Mouse (Mus musculus) intestine, embryonic 16.5 days (tissue): ENCODE results near the gene Gna15. TPM values are rescaled to one million over a fixed set of nuclear protein-coding genes. Genes with fewer than 3 reads are reported as not detected.

ENCODE experiments used
- ATAC-seq: fragments of 200-750 bp; cut with Nextera tagmentation; 2 replicates; pipeline ENCODE4 v1.8.0; 2017; ENCODE audit warnings: moderate TSS enrichment, moderate library complexity
- H3K27ac ChIP-seq: fragments of 300-500 bp; sonication (generic); 2 replicates; pipeline ENCODE4 v1.5.1; 2014; ENCODE audit warnings: mild to moderate bottlenecking, low read length
- H3K27me3 ChIP-seq: fragments of 300-500 bp; sonication (generic); replicated peaks from 2 replicates; pipeline ENCODE4 v1.6.1; 2014; ENCODE audit warnings: low read length, control low read depth, mixed read lengths; ENCODE audit not compliant: control insufficient read depth, insufficient read depth
- H3K36me3 ChIP-seq: fragments of 300-500 bp; sonication (generic); 2 replicates; pipeline ENCODE4 v1.6.1; 2014; ENCODE audit warnings: low read length, control low read depth; ENCODE audit not compliant: control insufficient read depth, insufficient read depth
- H3K4me1 ChIP-seq: fragments of 300-500 bp; sonication (generic); 2 replicates; pipeline ENCODE4 v1.6.1; 2014; ENCODE audit warnings: low read length, control low read depth, mixed read lengths; ENCODE audit not compliant: control insufficient read depth, insufficient read depth
- H3K4me2 ChIP-seq: fragments of 300-500 bp; sonication (generic); 2 replicates; pipeline ENCODE4 v1.6.1; 2014; ENCODE audit warnings: low read depth, low read length, control low read depth
- H3K4me3 ChIP-seq: fragments of 300-500 bp; sonication (generic); 2 replicates; pipeline ENCODE4 v1.5.1; 2014; ENCODE audit warnings: mild to moderate bottlenecking, low read length
- H3K9ac ChIP-seq: fragments of 300-500 bp; sonication (generic); 2 replicates; pipeline ENCODE4 v1.6.1; 2014; ENCODE audit warnings: low read depth, low read length
- H3K9me3 ChIP-seq: fragments of 300-500 bp; sonication (generic); 2 replicates; pipeline ENCODE4 v1.6.1; 2016; ENCODE audit warnings: low read length, control low read depth; ENCODE audit not compliant: control insufficient read depth
- WGBS: fragments of 180-500 bp; shearing (Covaris S2); extraction: QIAGEN DNeasy Blood & Tissue Kit; methylation state at CpG from one replicate; pipeline ENCODE4 v1.1.7; 2014; 5-methylcytosine and 5-hydroxymethylcytosine counted together
- polyA plus RNA-seq: library from polyadenylated mRNA; unstranded; fragments of >200 nt; fragmentation: Nextera tagmentation; extraction: Ambion mirVana; gene quantifications from 2 replicates; pipeline ENCODE4 v1.2.1, GENCODE M21; 2015

The Gna15 gene
- polyA plus RNA-seq, 1 experiment from 2014 or later: 1.5 TPM

- Histone ChIP-seq H3K27ac (no peak overlapping the region), H3K36me3 (peaks cover 17% of the 10 kb centered on the region), H3K9ac (no peak overlapping the region), H3K9me3 (no peaks in the 10 kb centered on the region), H3K4me3 (no peak overlapping the region), H3K4me2 (no peak overlapping the region), H3K27me3 (peaks cover 15% of the 10 kb centered on the region), H3K4me1 (peaks cover 6% of the 10 kb centered on the region)
- 22% methylated on average over 9 of the region's 9 CpGs for WGBS
- no peak for ATAC-seq
Observed at GRCm38 (mm10) chr10:81483983-81484382, 40.0 kb downstream of the Gna15 start.

- Histone ChIP-seq H3K9me3 (no peaks in the 10 kb centered on the region), H3K9ac (peak within 1 kb of the TSS; percentile 60), H3K27ac (no peak within 1 kb of the TSS), H3K4me3 (peak within 1 kb of the TSS; percentile 53), H3K4me2 (peak within 1 kb of the TSS; percentile 87), H3K4me1 (peaks cover 7% of the 10 kb centered on the region), H3K36me3 (peaks cover 9% of the 10 kb centered on the region), H3K27me3 (peaks cover 21% of the 10 kb centered on the region)
- WGBS: under 1% methylated on average over 36 of the region's 36 CpGs
- peak; percentile 68 for ATAC-seq
Observed at GRCm38 (mm10) chr10:81482533-81482889, 41.5 kb downstream of the Gna15 start, which contains the start of gene Celf5. Gene Celf5, minus strand, starts transcription at chr10:81482709.

GRCm38 (mm10) chr10:81481605-81482532 lies 42.2 kb downstream of the Gna15 start:
- peak; percentile 13; the same call in 1 of the 2 replicates for ATAC-seq
- WGBS: 4% methylated on average over 35 of the region's 35 CpGs

GRCm38 (mm10) chr10:81474461-81474860 lies 49.6 kb downstream of the Gna15 start:
- ATAC-seq: no peak
- Histone ChIP-seq H3K27ac (no peak overlapping the region), H3K9me3 (no peaks in the 10 kb centered on the region), H3K27me3 (peaks cover 46% of the 10 kb centered on the region), H3K36me3 (no peaks in the 10 kb centered on the region), H3K4me3 (no peak overlapping the region), H3K9ac (no peak overlapping the region), H3K4me1 (peaks cover 2% of the 10 kb centered on the region; the same call in 1 of the 2 replicates), H3K4me2 (no peak overlapping the region)
- 74% methylated on average over 10 of the region's 10 CpGs for WGBS

More at GRCm38 (mm10) chr10:81481605-81482532, 42.2 kb downstream of the Gna15 start:
- Histone ChIP-seq H3K9me3 (no peaks in the 10 kb centered on the region), H3K27ac (no peak overlapping the region), H3K4me1 (peaks cover 8% of the 10 kb centered on the region), H3K27me3 (peaks cover 21% of the 10 kb centered on the region), H3K9ac (peak overlapping the region; percentile 60), H3K4me2 (peak overlapping the region; percentile 87), H3K4me3 (peak overlapping the region; percentile 53), H3K36me3 (peaks cover 2% of the 10 kb centered on the region; the same call in 1 of the 2 replicates)

GRCm38 (mm10) chr10:81473003-81473451 lies 51.0 kb downstream of the Gna15 start:
- H3K27ac ChIP-seq: no peak overlapping the region
- H3K9ac ChIP-seq: no peak overlapping the region
- WGBS: 2% methylated on average over 21 of the region's 22 CpGs
- no peak overlapping the region for H3K4me3 ChIP-seq
- ATAC-seq: no peak
- H3K9me3 ChIP-seq: no peaks in the 10 kb centered on the region
- H3K4me1 ChIP-seq: peaks cover 2% of the 10 kb centered on the region; the same call in 1 of the 2 replicates
- H3K27me3 ChIP-seq: peaks cover 49% of the 10 kb centered on the region
- no peaks in the 10 kb centered on the region for H3K36me3 ChIP-seq
- H3K4me2 ChIP-seq: no peak overlapping the region

- Histone ChIP-seq H3K4me1 (peaks cover 2% of the 10 kb centered on the region; the same call in 1 of the 2 replicates), H3K9ac (no peak overlapping the region), H3K27ac (no peak overlapping the region), H3K9me3 (no peaks in the 10 kb centered on the region), H3K4me2 (no peak overlapping the region), H3K27me3 (peaks cover 46% of the 10 kb centered on the region), H3K36me3 (no peaks in the 10 kb centered on the region), H3K4me3 (no peak overlapping the region)
- WGBS: 9% methylated on average over 17 of the region's 18 CpGs
- ATAC-seq: no peak
Observed at GRCm38 (mm10) chr10:81472403-81473002, 51.5 kb downstream of the Gna15 start.

- no peak overlapping the region for H3K4me2 ChIP-seq
- no peak for ATAC-seq
- no peaks in the 10 kb centered on the region for H3K9me3 ChIP-seq
- no peaks in the 10 kb centered on the region for H3K4me1 ChIP-seq
- H3K36me3 ChIP-seq: no peaks in the 10 kb centered on the region
- H3K4me3 ChIP-seq: no peak overlapping the region
- H3K27ac ChIP-seq: no peak overlapping the region
- peaks cover 44% of the 10 kb centered on the region for H3K27me3 ChIP-seq
- no peak overlapping the region for H3K9ac ChIP-seq
- 45% methylated on average over 18 of the region's 18 CpGs for WGBS
Observed at GRCm38 (mm10) chr10:81470454-81470853, 53.6 kb downstream of the Gna15 start.

GRCm38 (mm10) chr10:81469253-81469652 lies 54.8 kb downstream of the Gna15 start:
- Histone ChIP-seq H3K36me3 (no peaks in the 10 kb centered on the region), H3K4me3 (no peak overlapping the region), H3K4me1 (peaks cover 6% of the 10 kb centered on the region), H3K27ac (no peak overlapping the region), H3K9ac (no peak overlapping the region), H3K27me3 (peaks cover 41% of the 10 kb centered on the region), H3K4me2 (no peak overlapping the region), H3K9me3 (no peaks in the 10 kb centered on the region)
- WGBS: 81% methylated on average over 5 of the region's 5 CpGs
- no peak for ATAC-seq

- Histone ChIP-seq H3K4me1 (peaks cover 10% of the 10 kb centered on the region), H3K9ac (no peak overlapping the region), H3K27me3 (peaks cover 43% of the 10 kb centered on the region), H3K9me3 (no peaks in the 10 kb centered on the region), H3K4me3 (no peak overlapping the region), H3K36me3 (no peaks in the 10 kb centered on the region), H3K27ac (no peak overlapping the region), H3K4me2 (no peak overlapping the region)
- no peak for ATAC-seq
- WGBS: 81% methylated on average over 16 of the region's 16 CpGs
Observed at GRCm38 (mm10) chr10:81467670-81468235, 56.3 kb downstream of the Gna15 start.
